Mouse (Mus musculus): Measurements from ENCODE around the gene Bicdl1. TPM values are rescaled to one million over a fixed set of nuclear protein-coding genes. Genes with fewer than 3 reads are reported as not detected.
A peak's percentile ranks its signal among the peaks of the same experiment; 100 is the strongest.

Bicdl1 gene
- polyA plus RNA-seq, 1 experiment, result 186 TPM

GRCm38 (mm10) chr5:115730314-115730713, 1.1 kb downstream of the Bicdl1 start:
- DNase-seq (ENCODE audit: extremely low spot score in 1 of 2, low spot score in 1 of 2), result no peak

- no peak for DNase-seq (ENCODE audit: extremely low spot score in 1 of 2, low spot score in 1 of 2)
Observed at GRCm38 (mm10) chr5:115726581-115726980, 4.8 kb downstream of the Bicdl1 start.

GRCm38 (mm10) chr5:115726019-115726418, 5.4 kb downstream of the Bicdl1 start:
- DNase-seq (ENCODE audit: extremely low spot score in 1 of 2, low spot score in 1 of 2), result no peak

GRCm38 (mm10) chr5:115724422-115724821, 7.0 kb downstream of the Bicdl1 start:
- peak; percentile 40 to 63 for DNase-seq (ENCODE audit: extremely low spot score in 1 of 2, low spot score in 1 of 2)

- no peak for DNase-seq (ENCODE audit: extremely low spot score in 1 of 2, low spot score in 1 of 2)
Observed at GRCm38 (mm10) chr5:115722188-115722959, 9.0 kb downstream of the Bicdl1 start.

GRCm38 (mm10) chr5:115720761-115721160, 10.7 kb downstream of the Bicdl1 start:
- DNase-seq (ENCODE audit: extremely low spot score in 1 of 2, low spot score in 1 of 2), result no peak

GRCm38 (mm10) chr5:115717693-115718092, 13.7 kb downstream of the Bicdl1 start:
- no peak for DNase-seq (ENCODE audit: extremely low spot score in 1 of 2, low spot score in 1 of 2)

GRCm38 (mm10) chr5:115717106-115717505, 14.3 kb downstream of the Bicdl1 start:
- no peak for DNase-seq (ENCODE audit: extremely low spot score in 1 of 2, low spot score in 1 of 2)

GRCm38 (mm10) chr5:115716426-115716825, 15.0 kb downstream of the Bicdl1 start:
- no peak for DNase-seq (ENCODE audit: extremely low spot score in 1 of 2, low spot score in 1 of 2)

GRCm38 (mm10) chr5:115714761-115715160, 16.7 kb downstream of the Bicdl1 start:
- DNase-seq (ENCODE audit: extremely low spot score in 1 of 2, low spot score in 1 of 2), result no peak

- no peak for DNase-seq (ENCODE audit: extremely low spot score in 1 of 2, low spot score in 1 of 2)
Observed at GRCm38 (mm10) chr5:115712487-115712886, 18.9 kb downstream of the Bicdl1 start.

GRCm38 (mm10) chr5:115711636-115712419, 19.6 kb downstream of the Bicdl1 start:
- DNase-seq (ENCODE audit: extremely low spot score in 1 of 2, low spot score in 1 of 2), result no peak

GRCm38 (mm10) chr5:115710171-115710570, 21.2 kb downstream of the Bicdl1 start:
- no peak for DNase-seq (ENCODE audit: extremely low spot score in 1 of 2, low spot score in 1 of 2)

- no peak for DNase-seq (ENCODE audit: extremely low spot score in 1 of 2, low spot score in 1 of 2)
Observed at GRCm38 (mm10) chr5:115708930-115709329, 22.5 kb downstream of the Bicdl1 start.

GRCm38 (mm10) chr5:115701981-115702380, 29.4 kb downstream of the Bicdl1 start:
- DNase-seq (ENCODE audit: extremely low spot score in 1 of 2, low spot score in 1 of 2), result no peak

GRCm38 (mm10) chr5:115701215-115701614, 30.2 kb downstream of the Bicdl1 start:
- no peak for DNase-seq (ENCODE audit: extremely low spot score in 1 of 2, low spot score in 1 of 2)

GRCm38 (mm10) chr5:115696811-115697210, 34.6 kb downstream of the Bicdl1 start:
- DNase-seq (ENCODE audit: extremely low spot score in 1 of 2, low spot score in 1 of 2), result no peak

GRCm38 (mm10) chr5:115695191-115695770, 36.1 kb downstream of the Bicdl1 start:
- no peak for DNase-seq (ENCODE audit: extremely low spot score in 1 of 2, low spot score in 1 of 2)

- no peak for DNase-seq (ENCODE audit: extremely low spot score in 1 of 2, low spot score in 1 of 2)
Observed at GRCm38 (mm10) chr5:115693271-115693670, 38.1 kb downstream of the Bicdl1 start.

GRCm38 (mm10) chr5:115686716-115687115, 44.7 kb downstream of the Bicdl1 start:
- DNase-seq (ENCODE audit: extremely low spot score in 1 of 2, low spot score in 1 of 2), result no peak

- DNase-seq (ENCODE audit: extremely low spot score in 1 of 2, low spot score in 1 of 2), result no peak
Observed at GRCm38 (mm10) chr5:115685126-115685525, 46.3 kb downstream of the Bicdl1 start.

Data from frontal cortex, adult 2 months (tissue).